Mouse (Mus musculus) yolk sac, embryonic 10.5 days (tissue): ENCODE measurements around the gene Slc25a21.

ENCODE experiments used
- DNase-seq: peaks from one replicate; pipeline ENCODE4 v3.0.0-alpha.2; 2017; ENCODE audit warnings: low spot score

Gene Slc25a21

GRCm38 (mm10) chr12:56690366-56690765 lies 506.9 kb downstream of the Slc25a21 start:
- DNase-seq, result no peak

GRCm38 (mm10) chr12:56689736-56690135 lies 507.5 kb downstream of the Slc25a21 start:
- DNase-seq, result peak; percentile 43

GRCm38 (mm10) chr12:56689331-56689730 lies 507.9 kb downstream of the Slc25a21 start:
- no peak for DNase-seq

GRCm38 (mm10) chr12:56688920-56689319 lies 508.4 kb downstream of the Slc25a21 start:
- peak; percentile 10 for DNase-seq

- no peak for DNase-seq
Observed at GRCm38 (mm10) chr12:56688482-56688840, 508.8 kb downstream of the Slc25a21 start.

GRCm38 (mm10) chr12:56687640-56688481 lies 509.4 kb downstream of the Slc25a21 start:
- DNase-seq, result no peak

GRCm38 (mm10) chr12:56681096-56681811 lies 516.0 kb downstream of the Slc25a21 start:
- DNase-seq, result peak; percentile 28

GRCm38 (mm10) chr12:56677620-56678019 lies 519.7 kb downstream of the Slc25a21 start:
- DNase-seq, result no peak

- DNase-seq, result no peak
Observed at GRCm38 (mm10) chr12:56674726-56675125, 522.5 kb downstream of the Slc25a21 start.

GRCm38 (mm10) chr12:56670795-56671194 lies 526.5 kb downstream of the Slc25a21 start:
- DNase-seq, result no peak

GRCm38 (mm10) chr12:56669451-56670122 lies 527.7 kb downstream of the Slc25a21 start:
- DNase-seq, result no peak
